Mouse (Mus musculus) liver, embryonic 16.5 days (tissue): ENCODE results near the gene Add3. TPM values are rescaled to one million over a fixed set of nuclear protein-coding genes. Genes with fewer than 3 reads are reported as not detected.

Source experiments
- ATAC-seq: fragments of 200-750 bp; cut with Nextera tagmentation; 2 replicates; pipeline ENCODE4 v1.8.0; 2017; ENCODE audit warnings: low read depth, mild to moderate bottlenecking, moderate number of reproducible peaks, moderate library complexity
- H3K27ac ChIP-seq: fragments of 300-500 bp; sonication (generic); 2 replicates; pipeline ENCODE4 v1.5.1; 2014; ENCODE audit warnings: mild to moderate bottlenecking, low read length
- H3K27me3 ChIP-seq: fragments of 300-500 bp; sonication (generic); 2 replicates; pipeline ENCODE4 v1.6.1; 2014; ENCODE audit warnings: low read depth, low read length, mixed read lengths; ENCODE audit not compliant: control insufficient read depth, insufficient read depth
- H3K36me3 ChIP-seq: fragments of 300-500 bp; sonication (generic); 2 replicates; pipeline ENCODE4 v1.6.1; 2014; ENCODE audit warnings: mild to moderate bottlenecking; ENCODE audit not compliant: control insufficient read depth, insufficient read depth
- H3K4me1 ChIP-seq: fragments of 300-500 bp; sonication (generic); 2 replicates; pipeline ENCODE4 v1.6.1; 2014; ENCODE audit warnings: low read depth, low read length, mixed read lengths; ENCODE audit not compliant: control insufficient read depth
- H3K4me2 ChIP-seq: fragments of 300-500 bp; sonication (generic); 2 replicates; pipeline ENCODE4 v1.6.1; 2014; ENCODE audit warnings: low read depth, low read length, mixed read lengths
- H3K4me3 ChIP-seq: fragments of 300-500 bp; sonication (generic); 2 replicates; pipeline ENCODE4 v1.5.1; 2014; ENCODE audit warnings: low read depth, mild to moderate bottlenecking, low read length
- H3K9ac ChIP-seq: fragments of 300-500 bp; sonication (generic); 2 replicates; pipeline ENCODE4 v1.6.1; 2014; ENCODE audit warnings: low read depth, low read length
- H3K9me3 ChIP-seq: fragments of 300-500 bp; sonication (generic); replicated peaks from 2 replicates; pipeline ENCODE4 v1.6.1; 2016; ENCODE audit warnings: low read length; ENCODE audit not compliant: control insufficient read depth
- WGBS: fragments of 180-500 bp; shearing (Covaris S2); extraction: QIAGEN DNeasy Blood & Tissue Kit; methylation state at CpG from one replicate; pipeline ENCODE4 v1.1.7; 2014; ENCODE audit not compliant: insufficient replicate concordance; 5-methylcytosine and 5-hydroxymethylcytosine counted together
- polyA plus RNA-seq: library from polyadenylated mRNA; unstranded; fragments of >200 nt; fragmentation: Nextera tagmentation; extraction: Ambion mirVana; gene quantifications from 2 replicates; pipeline ENCODE4 v1.2.1, GENCODE M21; 2015

The Add3 gene
- polyA plus RNA-seq, 1 experiment from 2014 or later = 28.4 TPM

DNA sequence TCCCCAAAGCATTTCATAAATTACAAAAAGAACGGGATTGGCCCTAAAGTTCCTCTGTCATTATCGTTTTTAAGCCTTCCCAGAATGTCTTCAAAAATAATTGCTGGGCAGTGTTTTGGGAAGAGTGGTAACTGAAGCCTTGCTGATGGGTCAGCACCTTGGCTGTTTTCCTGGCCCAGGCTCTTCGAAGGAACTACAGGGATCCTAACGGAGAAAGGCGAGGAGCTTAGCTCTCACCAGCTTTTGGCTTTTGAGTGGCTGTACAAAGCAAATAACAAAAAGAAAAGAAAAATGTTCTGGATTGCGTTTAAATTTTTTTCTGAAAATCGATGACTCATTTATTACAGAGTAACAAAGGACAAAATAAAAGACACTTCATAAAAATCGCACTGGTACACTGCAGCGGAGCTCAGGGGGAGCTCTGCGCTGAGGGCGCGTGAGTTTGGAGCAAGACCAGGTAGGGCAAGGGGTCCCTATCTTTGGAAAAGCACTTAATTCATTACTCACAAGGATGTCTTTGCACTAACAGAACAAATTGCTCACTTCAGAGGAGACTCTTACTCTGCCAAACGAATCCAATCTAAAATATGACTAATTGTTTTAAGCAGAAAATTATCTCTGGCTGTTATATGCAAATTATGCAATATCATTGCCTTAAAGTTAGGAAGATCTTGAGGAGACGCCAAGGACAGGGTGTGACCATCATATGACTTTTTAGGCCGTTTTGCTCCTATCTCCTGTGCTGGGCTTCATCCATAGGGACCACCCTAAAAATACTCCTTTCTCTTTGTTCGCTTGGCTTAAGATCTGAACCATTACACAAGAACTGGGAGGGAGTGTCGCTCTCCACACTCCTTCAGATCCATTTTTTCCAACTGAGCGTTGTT, 32.6 kb upstream of the Add3 start:
- no peaks in the 10 kb centered on the region for H3K36me3 ChIP-seq
- no peaks in the 10 kb centered on the region for H3K4me1 ChIP-seq
- ATAC-seq = no peak
- no peak overlapping the region for H3K27ac ChIP-seq
- 68% methylated on average over 18 of the region's 18 CpGs for WGBS
- H3K4me3 ChIP-seq = no peak overlapping the region
- H3K9ac ChIP-seq = no peak overlapping the region
- H3K9me3 ChIP-seq = no peaks in the 10 kb centered on the region
- no peak overlapping the region for H3K4me2 ChIP-seq
- H3K27me3 ChIP-seq = no peaks in the 10 kb centered on the region

DNA sequence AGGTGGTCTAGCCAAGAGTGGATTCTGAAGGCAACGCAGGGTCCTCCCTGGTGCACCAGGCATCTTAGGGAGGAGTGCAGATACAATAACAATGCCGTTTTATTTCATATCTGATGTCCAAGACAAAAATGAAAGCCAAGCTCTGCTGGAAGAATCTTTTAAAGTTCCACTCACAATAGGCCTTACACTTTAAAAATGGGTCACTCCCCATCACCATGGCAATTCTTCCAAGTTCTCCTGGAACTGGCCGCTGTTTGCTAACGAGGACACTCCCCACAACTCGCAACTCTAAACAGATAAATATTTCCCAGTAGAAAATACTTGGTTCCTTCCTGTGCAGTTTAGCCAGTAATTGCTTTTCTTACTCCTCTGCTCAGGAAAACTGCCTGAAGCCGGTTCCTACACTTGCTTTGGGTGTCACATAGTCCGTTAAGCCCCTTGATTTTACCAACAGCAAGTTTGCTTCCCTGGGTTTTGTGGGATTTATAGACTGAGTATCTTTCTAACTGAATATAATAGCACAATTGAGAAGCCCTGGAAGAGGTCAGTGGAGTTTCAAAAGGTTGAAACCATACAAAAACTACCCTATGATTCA, 28.1 kb upstream of the Add3 start:
- H3K9me3 ChIP-seq = no peaks in the 10 kb centered on the region
- H3K4me3 ChIP-seq = no peak overlapping the region
- no peak overlapping the region for H3K27ac ChIP-seq
- no peak for ATAC-seq
- H3K9ac ChIP-seq = no peak overlapping the region
- H3K27me3 ChIP-seq = no peaks in the 10 kb centered on the region
- 63% methylated on average over 7 of the region's 7 CpGs for WGBS
- no peak overlapping the region for H3K4me2 ChIP-seq
- H3K4me1 ChIP-seq = no peaks in the 10 kb centered on the region
- no peaks in the 10 kb centered on the region for H3K36me3 ChIP-seq

DNA sequence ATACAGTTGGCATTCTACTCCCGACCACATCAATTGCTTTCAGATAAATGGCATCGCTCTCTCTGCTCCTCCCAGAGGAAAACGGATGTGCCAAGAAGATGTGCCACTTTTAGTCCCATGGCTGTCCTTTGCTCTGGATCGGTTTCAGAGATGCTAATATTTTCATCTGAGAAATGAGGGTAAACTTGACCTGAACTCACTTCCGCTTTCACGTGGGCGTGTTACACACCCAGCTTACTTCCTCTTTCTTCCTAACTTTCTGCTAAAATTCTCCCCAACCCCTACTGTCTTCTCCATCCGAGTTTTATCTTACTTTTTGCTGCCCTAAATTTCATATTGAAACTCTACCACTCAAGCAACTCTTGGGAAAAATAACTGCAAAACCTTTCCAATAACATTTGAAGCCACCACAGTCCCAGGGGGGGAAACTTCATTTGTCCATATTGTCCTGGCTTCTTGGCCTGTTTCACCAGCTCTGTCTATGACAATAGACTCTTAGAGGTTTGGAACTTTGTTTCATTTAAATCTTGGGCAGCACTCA, 20.9 kb upstream of the Add3 start:
- Histone ChIP-seq H3K27me3 (no peaks in the 10 kb centered on the region), H3K36me3 (no peaks in the 10 kb centered on the region), H3K9me3 (no peaks in the 10 kb centered on the region), H3K27ac (no peak overlapping the region), H3K4me3 (no peak overlapping the region), H3K9ac (no peak overlapping the region), H3K4me1 (no peaks in the 10 kb centered on the region), H3K4me2 (no peak overlapping the region)
- WGBS = 39% methylated on average over 8 of the region's 8 CpGs
- no peak for ATAC-seq

DNA sequence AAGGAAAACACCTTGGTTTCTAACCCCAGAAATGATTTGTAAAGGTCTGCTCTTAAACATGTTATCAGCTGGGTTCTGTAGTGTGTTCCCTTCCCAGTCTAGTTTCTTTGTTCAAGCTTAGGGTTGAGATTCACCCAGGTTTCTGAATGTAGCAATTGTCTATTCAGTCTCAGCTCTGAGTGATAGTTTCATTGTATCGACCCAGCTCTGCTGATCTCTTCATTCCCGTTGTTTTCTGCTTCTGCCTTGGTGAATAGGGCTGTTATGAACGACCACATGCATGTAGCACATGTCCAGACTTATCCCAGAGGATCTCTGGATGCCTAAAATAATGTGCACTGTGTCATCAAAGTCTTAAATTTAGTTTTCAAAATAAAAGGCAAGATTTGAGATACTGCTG, 19.8 kb upstream of the Add3 start:
- peaks cover under 1% of the 10 kb centered on the region for H3K4me1 ChIP-seq
- no peak overlapping the region for H3K9ac ChIP-seq
- H3K27me3 ChIP-seq = no peaks in the 10 kb centered on the region
- no peaks in the 10 kb centered on the region for H3K9me3 ChIP-seq
- H3K36me3 ChIP-seq = no peaks in the 10 kb centered on the region
- WGBS = 65% methylated on average over 3 of the region's 3 CpGs
- no peak overlapping the region for H3K4me3 ChIP-seq
- H3K4me2 ChIP-seq = no peak overlapping the region
- no peak overlapping the region for H3K27ac ChIP-seq
- ATAC-seq = no peak

DNA sequence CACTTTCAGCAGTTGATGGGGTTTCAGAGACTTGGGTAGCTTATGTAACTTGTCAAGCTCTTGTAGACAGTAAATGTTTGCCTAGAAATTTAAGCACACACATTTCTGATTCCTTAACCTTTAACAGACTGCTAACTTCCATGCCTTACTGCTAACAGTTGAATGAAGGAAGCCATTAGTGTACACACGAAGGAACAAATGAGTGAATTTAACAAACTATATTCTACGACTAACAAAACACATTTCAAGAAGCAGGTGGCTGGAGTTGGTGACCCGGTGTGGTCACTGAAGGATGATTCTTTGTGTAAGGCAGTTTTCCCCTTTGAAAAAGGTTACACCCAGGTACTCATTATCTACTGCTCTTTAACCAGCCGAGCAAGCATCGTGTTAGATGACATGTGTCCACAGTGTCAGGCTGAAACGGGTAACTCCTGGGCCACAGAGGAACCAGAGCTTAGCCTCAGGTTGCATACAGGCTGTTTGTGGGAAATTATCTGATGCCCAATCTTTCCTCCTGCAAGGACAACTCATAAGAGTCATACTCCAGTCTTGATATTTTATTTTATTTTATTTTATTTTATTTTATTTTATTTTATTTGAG, 17.5 kb upstream of the Add3 start:
- H3K9ac ChIP-seq = no peak overlapping the region
- H3K4me3 ChIP-seq = no peak overlapping the region
- no peaks in the 10 kb centered on the region for H3K36me3 ChIP-seq
- H3K4me1 ChIP-seq = peaks cover 19% of the 10 kb centered on the region
- no peaks in the 10 kb centered on the region for H3K27me3 ChIP-seq
- no peak overlapping the region for H3K4me2 ChIP-seq
- 50% methylated on average over 6 of the region's 6 CpGs for WGBS
- no peaks in the 10 kb centered on the region for H3K9me3 ChIP-seq
- no peak for ATAC-seq
- H3K27ac ChIP-seq = no peak overlapping the region

DNA sequence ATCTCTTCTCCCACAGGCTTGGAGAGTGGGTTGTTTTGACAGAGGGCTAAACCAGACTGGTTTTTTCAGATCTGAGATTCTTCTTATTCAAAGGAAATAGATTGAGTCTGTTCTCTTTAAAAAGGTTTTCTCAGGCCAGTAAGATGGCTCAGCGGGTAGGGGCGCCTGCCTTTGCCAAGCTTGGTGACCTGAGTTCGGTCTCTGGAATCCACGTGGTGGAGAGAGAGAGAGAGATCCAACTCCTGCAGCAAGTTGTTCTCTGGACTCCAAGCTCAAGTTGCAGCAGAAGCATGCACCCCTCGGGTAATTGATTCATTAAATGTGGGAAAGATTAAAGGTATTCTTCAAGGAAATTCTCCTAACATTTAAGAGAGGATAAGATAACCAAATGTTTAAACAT, 16.9 kb upstream of the Add3 start:
- 57% methylated on average over 5 of the region's 5 CpGs for WGBS
- H3K9ac ChIP-seq = no peak overlapping the region
- peaks cover 25% of the 10 kb centered on the region for H3K4me1 ChIP-seq
- no peak for ATAC-seq
- no peaks in the 10 kb centered on the region for H3K36me3 ChIP-seq
- H3K27me3 ChIP-seq = no peaks in the 10 kb centered on the region
- H3K9me3 ChIP-seq = no peaks in the 10 kb centered on the region
- H3K27ac ChIP-seq = no peak overlapping the region
- no peak overlapping the region for H3K4me3 ChIP-seq
- H3K4me2 ChIP-seq = no peak overlapping the region

DNA sequence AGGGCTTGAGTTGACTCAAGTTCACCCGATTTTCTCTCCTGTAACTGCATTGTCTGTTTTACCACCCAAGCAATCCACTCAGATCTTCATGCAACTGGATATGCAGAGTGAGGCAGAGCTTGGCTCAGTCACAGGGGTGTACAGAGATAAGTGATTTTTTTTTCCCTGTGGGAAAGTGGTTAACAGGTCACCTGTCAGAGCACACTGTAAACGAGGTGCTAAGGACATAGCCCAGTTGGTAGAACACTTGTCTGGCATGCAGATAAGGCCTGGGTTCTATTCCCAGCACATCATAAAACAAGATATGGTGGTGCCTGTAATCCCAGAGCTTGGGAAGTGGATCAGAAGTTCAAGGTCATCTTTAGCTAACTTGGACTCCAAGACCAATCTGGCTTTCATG, 14.6 kb upstream of the Add3 start:
- no peaks in the 10 kb centered on the region for H3K9me3 ChIP-seq
- no peak for ATAC-seq
- no peaks in the 10 kb centered on the region for H3K36me3 ChIP-seq
- H3K4me3 ChIP-seq = no peak overlapping the region
- no peak overlapping the region for H3K9ac ChIP-seq
- WGBS = 37% methylated on average over 2 of the region's 2 CpGs
- peaks cover 33% of the 10 kb centered on the region for H3K4me1 ChIP-seq
- no peaks in the 10 kb centered on the region for H3K27me3 ChIP-seq
- H3K4me2 ChIP-seq = no peak overlapping the region
- no peak overlapping the region for H3K27ac ChIP-seq

DNA sequence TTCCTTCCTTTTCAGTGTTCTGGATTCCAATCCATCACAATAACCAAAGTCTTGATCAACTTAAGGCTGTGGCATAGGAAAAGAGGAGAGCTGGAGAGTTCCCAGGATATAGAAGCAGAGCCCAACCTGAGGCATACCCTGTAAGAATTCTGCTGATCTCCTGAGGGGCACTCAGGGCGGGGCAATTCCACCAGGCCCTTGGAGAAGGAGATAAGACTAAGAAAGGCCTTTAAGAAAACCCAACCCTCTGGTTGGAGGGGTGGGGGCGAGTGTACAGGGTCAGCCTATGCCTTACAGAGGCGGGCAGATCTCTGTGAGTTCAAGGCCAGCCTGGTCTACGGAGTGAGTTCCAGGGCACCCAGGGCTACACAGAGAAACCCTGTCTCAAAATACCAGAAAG, 13.7 kb upstream of the Add3 start:
- Histone ChIP-seq H3K9ac (no peak overlapping the region), H3K4me1 (peaks cover 33% of the 10 kb centered on the region), H3K27ac (no peak overlapping the region), H3K4me2 (no peak overlapping the region), H3K4me3 (no peak overlapping the region), H3K27me3 (no peaks in the 10 kb centered on the region), H3K9me3 (no peaks in the 10 kb centered on the region), H3K36me3 (no peaks in the 10 kb centered on the region)
- peak; percentile 56 for ATAC-seq
- 40% methylated on average over 4 of the region's 4 CpGs for WGBS
